33 mouse cellular contexts compared by ENCODE assay signal in the genomic region with DNA sequence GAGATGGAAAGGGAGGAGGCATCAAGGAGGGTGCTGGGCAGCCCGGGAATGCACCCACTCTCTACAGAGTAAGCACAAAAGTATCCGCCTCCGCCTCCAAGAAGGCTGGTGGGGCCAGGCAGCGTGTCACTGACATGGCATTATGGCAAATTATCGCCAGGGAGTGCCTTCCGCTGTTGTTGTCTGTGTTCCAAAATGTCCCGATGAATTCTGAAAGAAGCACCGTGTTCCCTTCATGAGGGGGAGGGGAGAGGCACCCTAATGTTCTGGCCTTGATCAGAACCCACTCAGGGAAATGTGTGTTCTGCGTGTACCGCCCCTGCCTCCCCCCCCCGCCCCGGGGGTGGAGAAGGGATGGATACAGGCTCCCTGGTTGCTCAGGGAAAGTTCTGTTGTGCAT. TPM values are rescaled to one million over a fixed set of nuclear protein-coding genes. Genes with fewer than 3 reads are reported as not detected.
DNase-seq lines count a peak whose midpoint lies in the region; ATAC-seq lines count a peak whose summit lies in the region.
"Had no signal": no experiment of that assay in that cellular context is flagged by ENCODE, and none has a peak within 500 bp of the region (broad histone marks: within the 10 kb centered on the region; RNA-seq: fewer than 3 reads in every experiment).

No protein-coding gene starts in this region.

- peaks cover 8% of the 10 kb centered on the region for H3K9me3 ChIP-seq in heart, embryonic 14.5 days (ENCODE audit: control insufficient read depth, low read length)
- H3K9me3 ChIP-seq in hindbrain, embryonic 12.5 days (replicated peaks): peaks cover 5% of the 10 kb centered on the region; the same call in 1 of the 2 replicates
- H3K9me3 ChIP-seq: liver, embryonic 12.5 days had no signal

- ATAC-seq in heart, embryonic 14.5 days (ENCODE audit: insufficient number of reproducible peaks, insufficient read depth, low FRiP score, low read depth): no peak
- no peak for ATAC-seq in hindbrain, embryonic 12.5 days (ENCODE audit: low FRiP score)
- ATAC-seq: CD4-positive, CD25-positive, alpha-beta regulatory T cell, adult 4 months; forebrain, embryonic 16.5 days; hindbrain, embryonic 16.5 days; liver, embryonic 12.5 days; lung, postnatal 0 days had no signal

- H3K27me3 ChIP-seq in heart, embryonic 14.5 days (ENCODE audit: control insufficient read depth, insufficient read depth, low read length): peaks cover 29% of the 10 kb centered on the region
- peaks cover 3% of the 10 kb centered on the region; the same call in 1 of the 2 replicates for H3K27me3 ChIP-seq in hindbrain, embryonic 12.5 days

- H3K9ac ChIP-seq in heart, embryonic 14.5 days (ENCODE audit: low read length): no peak overlapping the region
- H3K9ac ChIP-seq in hindbrain, embryonic 12.5 days: no peak overlapping the region
- H3K9ac ChIP-seq: kidney, embryonic 15.5 days; limb, embryonic 13.5 days; liver, embryonic 12.5 days; midbrain, embryonic 12.5 days; neural tube, embryonic 12.5 days had no signal

- no peak overlapping the region for H3K27ac ChIP-seq in heart, embryonic 14.5 days (replicated peaks in 1 of 2; ENCODE audit: control insufficient read depth in 1 of 2, insufficient read depth in 1 of 2, low read depth in 2 of 2, low read length in 2 of 2)
- H3K27ac ChIP-seq in hindbrain, embryonic 12.5 days: no peak overlapping the region
- H3K27ac ChIP-seq: hindbrain, embryonic 10.5 days; kidney, embryonic 15.5 days; limb, embryonic 13.5 days; liver, embryonic 12.5 days; midbrain, embryonic 12.5 days; neural tube, embryonic 12.5 days had no signal

- H3K4me3 ChIP-seq in heart, embryonic 14.5 days (ENCODE audit: control insufficient read depth in 1 of 2, insufficient read depth in 1 of 2, low read depth in 1 of 2, low read length in 2 of 2): no peak overlapping the region
- H3K4me3 ChIP-seq in hindbrain, embryonic 12.5 days: no peak overlapping the region
- H3K4me3 ChIP-seq: erythroblast, embryonic 14.5 days; hindbrain, embryonic 10.5 days; kidney, embryonic 15.5 days; limb, embryonic 13.5 days; liver, embryonic 12.5 days; megakaryocyte, embryonic 14.5 days; midbrain, embryonic 12.5 days; myocyte; neural tube, embryonic 12.5 days had no signal

- WGBS in heart, embryonic 14.5 days: 63% methylated on average over 12 of the region's 12 CpGs
- 80% methylated on average over 12 of the region's 12 CpGs for WGBS in hindbrain, embryonic 12.5 days

- H3K36me3 ChIP-seq in heart, embryonic 14.5 days (ENCODE audit: control insufficient read depth, insufficient read depth, low read length): no peaks in the 10 kb centered on the region
- no peaks in the 10 kb centered on the region for H3K36me3 ChIP-seq in hindbrain, embryonic 12.5 days
- H3K36me3 ChIP-seq: kidney, embryonic 15.5 days; limb, embryonic 13.5 days; liver, embryonic 12.5 days; midbrain, embryonic 12.5 days; neural tube, embryonic 12.5 days had no signal

- H3K4me1 ChIP-seq in heart, embryonic 14.5 days (ENCODE audit: control insufficient read depth in 2 of 2, insufficient read depth in 2 of 2, low read length in 2 of 2): peaks cover 4 to 5% of the 10 kb centered on the region in 2 experiments; a peak in 2 of 4 replicates
- H3K4me1 ChIP-seq in hindbrain, embryonic 12.5 days: peaks cover 16% of the 10 kb centered on the region
- H3K4me1 ChIP-seq: liver, embryonic 12.5 days; megakaryocyte, embryonic 14.5 days had no signal

- H3K4me2 ChIP-seq in heart, embryonic 14.5 days (ENCODE audit: low read length): peak overlapping the region; percentile 16; the same call in 1 of the 2 replicates
- no peak overlapping the region for H3K4me2 ChIP-seq in hindbrain, embryonic 12.5 days (replicated peaks)
- H3K4me2 ChIP-seq: heart, embryonic 11.5 days; kidney, embryonic 15.5 days; limb, embryonic 13.5 days; liver, embryonic 12.5 days; midbrain, embryonic 12.5 days; neural tube, embryonic 12.5 days had no signal

- DNase-seq in heart, adult 9 months (ENCODE audit: low spot score in 2 of 2): no peak
- peak; percentile 63 to 66 for DNase-seq in layer of hippocampus, postnatal 36 days
- no peak for DNase-seq in layer of hippocampus, postnatal 25 days (ENCODE audit: extremely low spot score in 1 of 2, low spot score in 1 of 2)
- DNase-seq in urinary bladder, postnatal 25 days (ENCODE audit: low spot score): peak; percentile 5
- DNase-seq in urinary bladder, postnatal 4 days (ENCODE audit: low spot score in 2 of 2): no peak
- DNase-seq: adrenal gland, postnatal 14 days; cerebellum, postnatal 14 days; gastrocnemius, postnatal 10 days; heart, postnatal 14 days; kidney, adult 18-20 months; kidney, postnatal 25 days; lung, adult 18-20 months; lung, postnatal 4 days; retina, postnatal 1 day; spleen, adult 18-20 months; thymus, adult 18-20 months; thymus, postnatal 25 days had no signal

RNA-seq across cellular contexts. Expression of a gene that starts 41.1 kb away (rescaled TPM):
- polyA plus RNA-seq in heart, embryonic 14.5 days (2014; fragmentation: Nextera tagmentation; extraction: Ambion mirVana): 0.27 and 0.31 TPM in 2 replicates
- 100 to 1,000 TPM; 224 to 226 TPM for total RNA-seq in layer of hippocampus, postnatal 36 days (2021)
- total RNA-seq in layer of hippocampus, postnatal 25 days (2021): 100 to 1,000 TPM; 208 to 235 TPM
- polyA plus RNA-seq in hindbrain, embryonic 12.5 days (2016; fragmentation: Nextera tagmentation; extraction: Ambion mirVana): 16.0 and 16.4 TPM in 2 replicates
- polyA plus RNA-seq: CD4-positive, CD25-positive, alpha-beta regulatory T cell, adult 4 months; erythroblast, embryonic 14.5 days; myocyte had no signal

Comparison
In these comparisons a context has a peak if more than half of its experiments do, and no peak if none do; other contexts are left out.
1. DNase-seq: peak in layer of hippocampus, postnatal 36 days (2 of 2) and urinary bladder, postnatal 25 days (single experiment); none in heart, adult 9 months (0 of 2), layer of hippocampus, postnatal 25 days (0 of 2) and urinary bladder, postnatal 4 days (0 of 2).